Mouse (Mus musculus): ENCODE results near the gene Gm5089. TPM values are rescaled to one million over a fixed set of nuclear protein-coding genes. Genes with fewer than 3 reads are reported as not detected.

The Gm5089 gene
- total RNA-seq, 2 experiments from 2014 or later, result not detected

DNA sequence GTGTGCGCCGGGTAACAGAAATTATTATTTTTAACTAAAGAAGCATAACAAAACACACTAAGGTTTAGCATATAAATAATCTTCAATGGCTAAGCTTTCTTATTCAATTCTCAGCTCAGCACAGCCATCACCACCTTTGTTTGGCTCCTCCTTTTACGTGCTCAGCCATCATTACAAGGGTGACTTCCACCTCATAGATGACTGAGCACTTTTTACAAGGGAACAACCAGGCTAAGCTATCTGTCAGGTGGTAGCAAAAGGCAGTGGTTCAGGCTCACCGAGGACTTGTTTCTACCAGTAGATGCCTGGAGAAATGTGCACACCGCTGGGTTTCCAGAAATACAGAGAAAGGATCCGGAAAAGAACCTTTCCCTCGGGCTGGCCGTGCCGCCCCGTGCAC, 16.9 kb downstream of the Gm5089 start:
- intact Hi-C loops (cut with DNase I), result no loop called here
- DNase-seq, result no peak

DNA sequence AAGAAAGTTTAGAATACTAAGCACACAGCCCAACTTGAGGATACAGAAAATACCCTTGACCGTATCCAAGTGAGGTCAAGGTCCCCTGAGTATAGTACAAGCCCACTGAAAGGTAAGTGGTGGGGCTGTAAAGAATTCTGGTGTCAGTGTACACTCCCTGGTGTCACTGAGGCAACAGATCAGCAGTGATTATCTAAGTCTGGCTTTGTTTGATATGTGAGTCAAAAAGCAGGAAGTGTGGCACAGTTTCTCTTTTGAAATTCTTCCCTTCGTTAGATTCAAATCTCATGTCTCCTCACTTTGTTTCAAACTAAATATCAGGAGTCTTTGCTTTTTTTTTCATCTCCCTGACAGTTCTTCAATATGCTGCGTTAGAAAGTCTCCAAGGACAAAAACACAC, 18.4 kb downstream of the Gm5089 start:
- intact Hi-C loops (cut with DNase I), result no loop called here
- DNase-seq, result no peak

DNA sequence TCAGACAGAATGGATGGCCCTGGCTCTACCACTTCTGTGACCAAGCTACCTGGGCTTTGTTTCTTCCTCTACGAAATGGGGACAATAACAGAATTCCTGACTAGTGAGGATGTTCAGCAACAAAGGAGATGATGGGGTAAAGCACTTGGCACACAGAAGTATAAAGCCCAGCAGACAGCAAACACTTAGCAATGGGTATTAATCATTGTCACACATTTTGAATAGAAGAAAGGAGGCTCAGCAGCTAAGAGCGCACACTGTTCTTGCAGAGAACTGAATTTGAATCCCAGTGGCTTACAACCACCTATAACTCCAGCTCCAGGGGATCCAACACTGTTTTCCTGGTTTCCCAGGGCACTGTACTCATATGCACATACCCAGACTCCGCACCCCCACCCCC, 23.3 kb downstream of the Gm5089 start:
- intact Hi-C loops (cut with DNase I), result no loop called here
- DNase-seq, result no peak

DNA sequence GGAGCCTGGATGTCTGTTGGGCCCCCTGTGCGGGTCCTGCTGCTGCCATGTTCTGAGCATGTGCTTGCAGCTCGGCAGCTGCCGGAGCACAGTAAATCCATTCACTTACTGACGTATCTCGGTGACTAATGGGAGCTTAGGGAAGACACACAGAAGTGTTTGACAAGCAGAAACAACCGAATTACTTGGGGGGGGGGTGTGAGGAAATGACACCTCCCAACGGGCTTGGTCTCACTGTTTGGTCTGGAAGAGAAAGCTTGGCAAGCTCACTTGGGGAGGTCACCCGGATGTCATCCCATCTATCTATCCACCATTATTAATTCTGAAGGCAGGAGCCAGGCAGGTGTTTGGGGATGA, 23.7 kb downstream of the Gm5089 start:
- intact Hi-C loops (cut with DNase I), result no loop called here
- DNase-seq, result no peak

DNA sequence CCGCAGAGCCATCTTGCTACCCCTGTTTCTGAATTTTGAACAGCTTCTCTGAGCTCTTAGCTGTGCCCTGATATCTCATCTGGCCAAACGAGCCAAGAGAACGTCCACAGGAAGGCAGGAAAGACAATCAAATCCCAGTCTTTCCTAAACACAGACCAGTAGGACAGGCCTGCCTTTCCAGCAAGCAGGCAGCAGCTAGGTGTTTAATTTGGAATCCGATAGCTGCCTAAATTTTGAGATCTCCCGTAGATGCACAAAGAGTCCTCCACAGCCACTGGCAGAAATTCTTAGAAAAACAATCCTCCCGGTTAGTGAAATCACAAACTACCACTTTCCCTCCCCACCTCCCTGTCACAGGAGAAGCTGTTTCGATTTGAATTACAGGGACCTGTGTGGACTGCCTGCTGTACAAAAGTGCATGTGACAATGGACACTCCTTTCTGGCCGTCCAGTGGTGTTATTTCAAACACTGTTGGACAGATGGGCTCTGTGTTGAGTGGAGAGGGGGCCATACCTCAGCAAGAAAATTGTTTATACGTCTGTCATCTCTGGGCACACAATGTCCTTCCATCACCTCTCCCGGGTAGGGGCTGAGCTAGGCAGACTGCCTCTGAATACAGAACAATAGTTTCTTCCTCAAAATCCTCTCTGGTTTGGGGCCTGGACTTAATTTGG, 24.2 kb downstream of the Gm5089 start:
- intact Hi-C loops (cut with DNase I), result no loop called here
- no peak for DNase-seq

DNA sequence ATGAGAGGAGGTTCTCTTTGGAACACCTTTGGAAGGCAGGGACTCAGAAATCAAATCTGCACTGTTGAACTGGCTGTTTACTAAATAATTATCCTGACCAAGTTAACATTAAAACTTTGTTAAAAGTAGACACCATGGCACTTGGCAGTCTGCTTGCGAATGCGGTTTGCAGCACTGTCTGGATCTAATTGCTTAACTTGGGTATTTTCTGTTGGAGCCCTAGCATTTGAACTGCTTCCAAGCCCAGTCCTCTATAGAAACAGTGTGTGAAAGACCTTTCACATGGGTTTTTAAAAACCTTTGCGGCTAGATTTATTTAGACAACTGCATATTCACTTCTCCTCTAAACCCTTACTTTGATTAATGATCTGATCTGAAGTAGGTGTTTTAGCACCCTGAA, 26.5 kb downstream of the Gm5089 start:
- DNase-seq, result no peak
- intact Hi-C loops (cut with DNase I), result no loop called here

DNA sequence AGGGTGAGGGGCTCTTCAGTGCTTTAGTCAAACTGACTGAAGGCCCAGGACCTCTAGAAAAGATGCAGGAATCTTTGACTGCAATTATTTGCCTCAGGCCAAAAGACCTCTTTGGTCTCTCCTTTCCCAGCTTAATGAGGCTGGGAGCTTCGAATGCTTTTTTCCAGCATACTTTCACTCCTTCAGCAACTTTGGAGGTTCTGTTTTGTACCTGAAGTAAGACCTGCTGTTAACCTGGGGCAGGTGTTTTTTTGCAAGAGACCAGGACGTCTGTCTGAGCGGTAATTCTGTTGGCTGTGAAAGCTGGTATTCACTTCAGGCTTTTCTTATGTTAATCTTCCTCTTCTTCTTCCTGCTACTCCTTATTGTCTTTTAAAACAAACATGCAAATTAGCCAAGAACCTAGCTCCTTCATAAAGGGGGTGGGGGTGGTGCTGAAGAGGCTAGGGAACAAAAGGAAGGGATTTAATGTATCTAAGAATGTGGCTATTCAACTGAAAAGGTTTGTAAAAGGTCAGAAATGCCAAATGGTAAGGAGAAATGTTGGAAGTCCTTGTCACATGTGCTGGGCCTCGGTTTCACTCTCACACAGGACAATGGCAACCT, 34.6 kb downstream of the Gm5089 start:
- DNase-seq, result no peak
- intact Hi-C loops (cut with DNase I), result no loop called here

DNA sequence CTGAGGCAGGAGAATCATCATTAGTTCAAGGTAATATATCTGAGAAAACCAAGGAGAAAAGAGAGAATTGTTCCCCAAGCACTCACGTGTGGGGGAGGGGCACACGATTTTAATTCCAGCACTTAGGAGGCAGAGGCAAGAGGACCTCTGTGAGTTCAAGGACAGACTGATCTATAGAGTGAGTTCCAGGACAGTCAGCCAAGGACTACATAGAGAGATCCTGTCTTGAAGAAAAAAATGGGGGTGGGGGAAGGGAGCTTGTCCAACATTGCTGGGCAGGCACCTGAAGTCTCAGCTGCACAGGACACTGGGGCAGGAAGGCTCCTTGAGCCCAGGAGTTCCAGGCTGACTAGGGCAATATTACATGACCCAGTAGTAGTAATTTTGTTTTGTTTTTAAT, 36.1 kb downstream of the Gm5089 start:
- no peak for DNase-seq
- intact Hi-C loops (cut with DNase I), result no loop called here

DNA sequence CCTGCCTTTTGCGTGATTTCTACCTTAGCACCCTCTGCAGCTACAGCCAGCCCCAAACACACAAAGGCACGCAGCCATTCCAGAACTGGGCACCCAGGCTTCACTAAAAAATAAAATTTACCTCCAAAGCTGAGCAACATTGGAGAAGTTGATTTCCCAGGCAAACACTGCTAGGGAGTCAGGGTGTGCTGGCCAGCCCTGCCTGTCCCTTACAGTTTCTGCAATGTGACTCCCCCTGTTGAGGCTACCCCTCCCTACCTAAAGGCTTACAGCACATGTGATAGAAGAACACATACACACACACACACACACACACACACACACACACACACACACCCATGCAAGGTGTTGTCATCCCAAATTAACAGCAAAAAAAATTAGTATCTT, 37.4 kb downstream of the Gm5089 start:
- intact Hi-C loops (cut with DNase I), result no loop called here
- DNase-seq, result no peak

DNA sequence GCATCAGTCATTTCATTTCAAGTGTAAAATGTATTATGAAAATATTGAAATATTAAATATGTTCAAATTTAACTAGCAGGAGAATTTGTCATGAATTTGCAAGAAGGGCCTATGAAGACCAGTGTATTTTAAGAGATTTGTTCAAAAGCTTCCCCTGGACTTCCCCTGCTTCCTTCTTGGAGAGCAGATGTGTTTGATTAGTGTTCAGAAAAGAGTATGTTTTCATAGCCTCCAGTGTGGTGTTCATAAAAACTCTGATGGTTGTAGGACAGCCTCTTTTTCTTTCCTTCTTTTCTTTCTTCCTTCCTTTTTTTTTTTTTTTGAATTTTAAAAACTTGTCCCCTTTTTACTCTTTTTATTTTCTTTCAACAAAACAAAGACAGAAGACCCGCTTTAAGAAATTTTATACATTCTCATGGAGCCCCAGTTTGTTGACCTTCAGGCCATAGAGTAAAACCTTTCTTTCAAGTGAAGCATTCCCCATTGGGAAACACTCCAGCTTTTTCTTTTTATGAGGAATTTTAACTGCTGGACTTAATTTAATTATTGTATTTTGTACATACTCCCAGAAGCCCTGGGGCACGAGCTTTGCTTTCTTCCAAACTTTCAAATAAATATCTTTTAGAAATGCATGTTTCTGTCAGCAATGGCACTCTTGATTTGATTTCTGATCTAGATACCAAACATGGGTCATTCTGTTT, 37.9 kb downstream of the Gm5089 start:
- no peak for DNase-seq
- intact Hi-C loops (cut with DNase I), result no loop called here

DNA sequence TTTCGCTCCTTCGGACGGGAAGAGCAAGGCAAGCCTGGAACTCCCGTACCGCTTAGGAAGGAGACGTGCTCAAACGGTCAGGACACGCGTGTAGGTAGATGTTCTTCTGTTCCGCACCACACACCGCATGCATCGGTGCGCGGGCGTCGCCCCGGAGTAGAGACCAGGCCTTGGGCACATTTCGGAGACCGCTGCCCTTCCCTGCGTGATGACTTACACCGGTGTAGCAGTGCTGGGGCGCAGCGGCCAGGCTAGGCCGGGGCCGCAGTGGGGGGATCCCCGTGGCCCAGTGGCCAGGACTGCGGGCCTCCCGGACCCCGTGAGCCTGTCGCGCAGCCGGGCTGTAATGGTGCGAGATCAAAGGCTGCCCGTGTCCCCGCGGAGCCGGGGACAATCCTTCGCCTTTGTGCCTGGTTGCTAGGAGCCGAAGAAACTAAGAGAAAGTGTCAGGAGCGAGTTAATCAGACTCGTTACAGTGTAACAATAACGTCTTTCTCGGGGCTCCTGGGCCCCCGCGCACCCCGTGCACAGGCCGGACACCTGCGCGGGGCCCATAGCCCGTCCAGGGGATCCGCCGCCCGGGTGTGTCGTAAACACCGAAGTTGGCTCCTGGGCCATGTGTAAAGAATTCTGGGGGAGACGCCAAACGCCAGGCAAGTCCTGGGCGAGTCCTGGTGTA, 44.2 kb downstream of the Gm5089 start:
- no peak for DNase-seq
- intact Hi-C loops (cut with DNase I), result no loop called here

DNA sequence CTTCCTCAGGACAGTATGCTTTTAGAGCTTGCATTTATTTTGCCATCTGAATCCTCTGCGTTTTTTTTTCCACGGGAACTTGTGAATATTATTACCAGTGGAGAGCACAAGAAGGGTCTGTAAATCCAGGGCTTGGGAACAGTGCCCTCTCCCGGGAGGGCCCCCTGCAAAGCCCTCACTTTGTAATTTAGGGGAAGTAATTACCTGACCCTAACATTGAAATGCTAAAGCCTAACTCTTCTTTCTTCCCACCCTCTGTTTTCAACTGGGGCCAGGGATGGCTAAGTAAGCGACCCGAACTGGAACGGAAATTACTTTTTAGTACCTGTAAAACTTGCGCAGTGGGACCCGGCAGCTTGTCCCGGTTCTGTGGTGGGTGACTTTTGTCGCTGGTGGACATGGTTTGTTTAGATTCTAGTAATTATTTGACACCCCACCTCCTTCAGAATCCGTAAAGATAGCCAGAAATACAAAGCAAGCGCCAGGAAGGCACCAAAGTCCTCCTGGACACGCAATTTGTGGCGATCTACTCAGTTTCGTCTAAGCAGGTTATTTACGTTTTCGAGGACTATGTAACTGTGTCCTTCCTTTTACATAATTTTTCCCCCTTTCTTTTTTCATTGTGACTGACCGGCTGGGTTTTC, 44.9 kb downstream of the Gm5089 start:
- DNase-seq, result no peak
- intact Hi-C loops (cut with DNase I), result no loop called here

DNA sequence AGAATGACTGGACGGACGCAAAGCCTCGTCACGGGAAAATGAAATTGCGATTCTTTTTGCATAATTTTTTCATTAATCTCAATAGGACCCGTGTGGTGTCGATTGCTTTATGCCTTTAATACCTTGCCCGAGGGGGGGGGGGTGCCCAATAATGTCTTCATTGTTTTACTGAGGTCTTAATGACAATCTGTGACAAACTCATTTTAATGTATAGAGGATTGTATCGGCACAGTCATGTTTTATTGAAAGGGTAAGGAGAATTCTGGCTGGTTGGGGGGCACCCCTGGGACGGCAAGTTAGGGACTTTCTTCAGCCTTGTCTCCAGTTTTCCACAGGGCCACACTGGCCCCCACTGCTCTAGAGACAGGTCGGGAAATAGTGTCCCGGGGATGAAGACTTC, 45.7 kb downstream of the Gm5089 start:
- DNase-seq, result no peak
- intact Hi-C loops (cut with DNase I), result no loop called here

DNA sequence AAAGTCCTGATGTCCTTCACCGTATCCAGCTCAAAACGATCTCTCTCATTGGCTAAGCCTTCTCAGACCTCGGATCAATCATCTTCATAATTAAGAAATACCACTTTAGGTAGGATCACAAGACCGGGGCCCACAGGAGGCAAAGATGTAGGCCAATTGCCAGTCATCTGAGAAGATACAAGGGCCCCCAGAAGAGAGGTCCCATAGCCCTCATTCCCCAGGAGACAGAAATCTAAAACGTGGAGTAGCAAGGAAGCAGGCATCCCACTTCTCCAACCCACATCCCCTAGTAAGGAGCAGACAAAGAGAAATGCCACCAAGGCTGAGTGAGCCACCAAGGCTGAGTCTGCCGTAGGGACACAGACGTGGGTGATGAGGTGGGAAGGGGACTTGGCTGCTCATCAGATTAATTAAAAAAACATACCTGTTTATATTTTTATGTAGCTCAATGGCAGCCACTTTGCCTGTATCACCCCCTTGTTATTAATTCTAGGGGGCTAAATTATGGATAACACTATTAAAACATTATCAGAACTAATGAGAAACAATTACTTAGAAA, 46.2 kb downstream of the Gm5089 start:
- DNase-seq, result no peak
- intact Hi-C loops (cut with DNase I), result no loop called here

DNA sequence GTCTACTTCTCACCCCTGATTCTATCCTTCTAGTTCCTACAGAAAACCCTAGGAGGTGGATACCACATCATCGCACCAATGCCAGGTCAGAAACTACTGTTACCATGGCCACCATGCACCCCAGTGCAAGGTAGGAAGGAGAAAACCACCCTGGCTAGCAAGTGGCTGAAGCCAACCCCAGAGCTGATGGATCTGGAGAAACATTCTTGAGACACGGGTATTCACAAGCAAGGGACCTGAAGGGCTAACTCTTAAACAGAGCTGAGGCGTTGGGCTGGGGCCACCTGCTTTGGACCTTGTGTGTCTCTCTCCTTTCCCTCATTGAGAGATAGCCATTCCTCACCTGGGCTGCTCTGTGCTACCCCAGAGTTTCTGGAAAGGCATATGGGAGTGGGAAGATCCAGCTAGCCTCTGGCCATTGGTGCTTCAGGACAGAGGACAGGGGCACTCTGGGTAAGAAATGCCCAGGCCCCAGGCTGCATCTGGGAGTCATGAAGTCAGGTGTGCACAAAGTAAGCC, 47.4 kb downstream of the Gm5089 start:
- no peak for DNase-seq
- intact Hi-C loops (cut with DNase I), result no loop called here

DNA sequence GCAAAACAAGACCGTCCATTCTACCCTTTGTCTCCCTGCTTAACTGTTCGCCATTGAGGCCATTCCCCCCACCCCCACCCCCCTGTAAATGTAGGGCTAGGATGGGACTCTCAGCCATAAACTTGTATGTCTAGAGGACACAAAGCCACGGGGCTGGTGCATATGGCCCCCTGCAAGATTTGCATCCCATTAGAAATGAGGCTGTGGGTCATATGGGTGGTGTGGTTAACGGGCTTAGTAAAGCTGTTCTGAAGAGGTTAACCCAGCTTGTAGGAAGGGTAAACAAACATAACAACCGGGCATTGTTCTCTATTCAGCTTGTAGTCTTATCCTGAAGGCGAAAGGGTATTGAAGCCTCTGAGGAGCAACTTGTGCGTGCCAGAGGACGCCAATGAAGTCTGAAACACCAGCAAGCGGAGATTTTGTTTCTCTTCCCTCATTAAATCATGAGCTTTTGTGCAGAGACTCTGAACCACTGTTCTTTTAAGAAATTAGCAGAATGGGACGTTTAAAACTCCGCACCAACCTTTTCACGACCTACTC, 48.1 kb downstream of the Gm5089 start:
- intact Hi-C loops (cut with DNase I), result no loop called here
- DNase-seq, result no peak

DNA sequence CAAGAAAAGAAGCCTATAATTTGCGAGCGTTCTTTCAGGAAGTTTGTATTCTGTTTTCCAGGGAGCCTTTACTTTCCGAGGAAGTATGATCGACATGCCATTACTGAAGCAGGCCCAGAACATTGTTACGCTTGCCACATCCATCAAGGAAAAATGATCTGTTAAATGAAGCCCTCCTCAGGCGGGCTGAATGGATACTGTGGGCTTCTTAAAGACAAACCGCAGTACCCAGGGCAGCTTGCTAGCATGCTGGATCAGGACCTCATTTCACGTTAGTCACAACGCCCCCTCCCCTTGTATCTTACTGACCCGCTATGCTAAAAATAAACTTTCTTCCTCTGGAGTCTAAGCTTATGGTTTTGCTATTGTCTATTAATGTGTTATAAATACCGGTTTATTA, 49.0 kb downstream of the Gm5089 start:
- intact Hi-C loops (cut with DNase I), result no loop called here
- no peak for DNase-seq

DNA sequence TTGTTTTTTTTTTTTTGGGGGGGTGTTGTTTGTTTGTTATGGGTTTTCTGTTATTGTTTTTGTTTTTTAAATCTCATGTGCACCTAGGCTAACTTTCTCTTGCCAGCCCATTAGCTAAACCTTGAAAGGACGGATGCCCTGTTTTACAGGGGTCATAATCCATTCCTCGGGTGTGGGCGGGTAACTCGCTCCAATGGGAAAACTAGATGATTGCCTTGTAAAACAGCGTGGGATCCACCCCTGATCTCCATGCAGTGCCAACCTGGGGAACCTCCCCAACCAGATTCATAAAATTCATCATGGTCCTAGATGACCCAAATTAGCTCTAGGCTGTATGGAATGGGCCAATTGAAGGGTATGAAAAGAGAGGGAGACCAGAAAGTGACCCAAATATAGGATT, 51.0 kb downstream of the Gm5089 start:
- DNase-seq, result no peak
- intact Hi-C loops (cut with DNase I), result no loop called here

DNA sequence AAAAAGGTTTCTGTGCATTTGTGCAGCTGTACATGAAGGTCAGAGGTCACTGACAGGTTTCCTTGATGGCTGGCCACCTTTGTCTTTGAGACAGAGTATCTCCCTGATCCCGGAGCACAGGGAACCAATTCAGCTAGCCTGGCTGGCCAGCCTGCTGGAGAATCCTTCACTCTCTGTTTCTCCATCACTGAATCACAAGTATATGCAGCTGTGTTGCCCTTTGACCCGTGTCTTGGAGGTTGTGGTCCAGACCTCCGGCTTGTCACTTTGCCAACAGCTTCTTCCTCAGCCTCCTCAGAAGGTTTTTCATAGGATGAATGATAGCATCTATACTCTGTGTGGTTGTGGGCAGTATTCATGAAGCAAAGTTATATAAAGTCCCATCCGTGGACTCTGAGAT, 52.2 kb downstream of the Gm5089 start:
- DNase-seq, result no peak
- intact Hi-C loops (cut with DNase I), result no loop called here

DNA sequence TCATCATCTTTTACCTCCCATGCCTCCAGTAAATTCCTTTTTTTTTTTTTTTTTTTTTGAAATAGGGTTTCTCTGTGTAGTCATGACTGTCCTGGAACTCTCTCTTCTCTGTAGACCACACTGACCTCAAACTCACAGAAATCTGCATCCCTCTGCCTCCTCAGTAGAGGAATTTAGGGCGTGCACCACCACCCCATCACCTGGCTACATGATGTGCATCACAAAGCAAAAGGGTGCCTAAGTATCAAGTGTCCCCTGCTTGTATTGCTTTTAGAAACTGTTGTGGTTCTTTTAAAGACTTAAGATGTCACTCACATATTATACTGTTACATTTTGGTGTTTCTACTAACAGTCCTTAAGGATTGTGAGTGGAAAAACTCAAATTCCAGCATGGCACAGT, 57.8 kb downstream of the Gm5089 start:
- intact Hi-C loops (cut with DNase I), result no loop called here
- DNase-seq, result no peak
